Mouse (Mus musculus): ENCODE results near the gene Plcb4. TPM values are rescaled to one million over a fixed set of nuclear protein-coding genes. Genes with fewer than 3 reads are reported as not detected.

The Plcb4 gene
- polyA plus RNA-seq, 1 experiment from 2014 or later = 25.3 TPM

- Histone ChIP-seq H3K4me2 (ENCODE audit: low read depth, low read length) (peak within 1 kb of the TSS; percentile 31), H3K27ac (ENCODE audit: low read length) (no peak within 1 kb of the TSS), H3K36me3 (ENCODE audit: control insufficient read depth, insufficient read depth, low read length) (no peaks in the 10 kb centered on the region), H3K9ac (ENCODE audit: low read length) (no peak within 1 kb of the TSS), H3K27me3 (ENCODE audit: control insufficient read depth, insufficient read depth, low read length) (0 out of 2 replicates have a peak, but pooled peaks cover 10% of the 10 kb centered on the region), H3K4me3 (replicated peaks; ENCODE audit: low read length) (no peak within 1 kb of the TSS; the same call in 1 of the 2 replicates), H3K9me3 (replicated peaks; ENCODE audit: control insufficient read depth, low read length) (no peaks in the 10 kb centered on the region), H3K4me1 (ENCODE audit: control insufficient read depth, insufficient read depth, low read length) (no peaks in the 10 kb centered on the region)
- ATAC-seq (ENCODE audit: insufficient read depth, low FRiP score) = no peak
- WGBS = 5% methylated on average over 8 of the region's 8 CpGs
These were observed 393.0 kb downstream of the Plcb4 start, which contains the start of gene Lamp5 for GRCm38 (mm10) chr2:136051688-136052289. Lamp5 (plus strand) TSS chr2:136052239.

GRCm38 (mm10) chr2:136057861-136058331 lies 399.1 kb downstream of the Plcb4 start:
- H3K9me3 ChIP-seq (replicated peaks; ENCODE audit: control insufficient read depth, low read length) = no peaks in the 10 kb centered on the region
- peak overlapping the region; percentile 8; the same call in 1 of the 2 replicates for H3K4me2 ChIP-seq (ENCODE audit: low read depth, low read length)
- no peaks in the 10 kb centered on the region for H3K36me3 ChIP-seq (ENCODE audit: control insufficient read depth, insufficient read depth, low read length)
- no peak overlapping the region for H3K4me3 ChIP-seq (replicated peaks; ENCODE audit: low read length)
- no peaks in the 10 kb centered on the region for H3K4me1 ChIP-seq (ENCODE audit: control insufficient read depth, insufficient read depth, low read length)
- 7% methylated on average over 19 of the region's 19 CpGs for WGBS
- peaks cover 37% of the 10 kb centered on the region for H3K27me3 ChIP-seq (ENCODE audit: control insufficient read depth, insufficient read depth, low read length)
- peak; percentile 44; the same call in 1 of the 2 replicates for ATAC-seq (ENCODE audit: insufficient read depth, low FRiP score)
- H3K27ac ChIP-seq (ENCODE audit: low read length) = no peak overlapping the region
- H3K9ac ChIP-seq (ENCODE audit: low read length) = no peak overlapping the region

- Histone ChIP-seq H3K4me2 (ENCODE audit: low read depth, low read length) (peak overlapping the region; percentile 8; the same call in 1 of the 2 replicates), H3K9me3 (replicated peaks; ENCODE audit: control insufficient read depth, low read length) (no peaks in the 10 kb centered on the region), H3K4me1 (ENCODE audit: control insufficient read depth, insufficient read depth, low read length) (no peaks in the 10 kb centered on the region), H3K27ac (ENCODE audit: low read length) (no peak overlapping the region), H3K9ac (ENCODE audit: low read length) (no peak overlapping the region), H3K27me3 (ENCODE audit: control insufficient read depth, insufficient read depth, low read length) (peaks cover 37% of the 10 kb centered on the region), H3K4me3 (replicated peaks; ENCODE audit: low read length) (no peak overlapping the region), H3K36me3 (ENCODE audit: control insufficient read depth, insufficient read depth, low read length) (no peaks in the 10 kb centered on the region)
- 6% methylated on average over 7 of the region's 7 CpGs for whole genome bisulfite sequencing
- no peak for ATAC-seq (ENCODE audit: insufficient read depth, low FRiP score)
These were observed 399.6 kb downstream of the Plcb4 start for GRCm38 (mm10) chr2:136058398-136058797.

- no peaks in the 10 kb centered on the region for H3K4me1 ChIP-seq (ENCODE audit: control insufficient read depth, insufficient read depth, low read length)
- H3K9ac ChIP-seq (ENCODE audit: low read length) = no peak overlapping the region
- ATAC-seq (ENCODE audit: insufficient read depth, low FRiP score) = no peak
- H3K27ac ChIP-seq (ENCODE audit: low read length) = no peak overlapping the region
- peak overlapping the region; percentile 14; the same call in 1 of the 2 replicates for H3K4me2 ChIP-seq (ENCODE audit: low read depth, low read length)
- H3K4me3 ChIP-seq (replicated peaks; ENCODE audit: low read length) = no peak overlapping the region
- 2% methylated on average over 37 of the region's 37 CpGs for WGBS
- no peaks in the 10 kb centered on the region for H3K9me3 ChIP-seq (replicated peaks; ENCODE audit: control insufficient read depth, low read length)
- H3K27me3 ChIP-seq (ENCODE audit: control insufficient read depth, insufficient read depth, low read length) = peaks cover 37% of the 10 kb centered on the region
- H3K36me3 ChIP-seq (ENCODE audit: control insufficient read depth, insufficient read depth, low read length) = no peaks in the 10 kb centered on the region
These were observed 400.3 kb downstream of the Plcb4 start for GRCm38 (mm10) chr2:136059029-136059669.

Data from stomach, embryonic 16.5 days (tissue).